Mouse (Mus musculus) adrenal gland, adult 18-20 months (tissue): ENCODE results near the gene Zfp281. TPM values are rescaled to one million over a fixed set of nuclear protein-coding genes. Genes with fewer than 3 reads are reported as not detected.
A peak's percentile ranks its signal among the peaks of the same experiment; 100 is the strongest.

Experiments
- DNase-seq, 2 experiments: peaks; one replicate each; pipeline ENCODE4 v3.0.0; 2021 to 2022; ENCODE audit warnings: low spot score in 2 of 2
- long read RNA-seq, 2 experiments: library from polyadenylated mRNA; stranded (forward); transcript quantifications; one replicate each; pipeline ENCODE4 v2.0.0; 2021
- total RNA-seq, 2 experiments: library from RNA; stranded (reverse); gene quantifications; 1 replicate in 1 of 2; 2 replicates in 1 of 2; pipeline ENCODE4 v1.2.3; 2021

Gene Zfp281
- 10 to 100 TPM; 15.3 to 19.7 TPM for total RNA-seq
- long read RNA-seq, experiment 1, full-length matches to known transcripts, result 20 of 27 reads
- long read RNA-seq, experiment 1, partial matches to known transcripts, result 0 of 27 reads
- long read RNA-seq, experiment 1, other reads (novel, unspliced or antisense), result 7 of 27 reads
- long read RNA-seq, experiment 2, full-length matches to known transcripts, result 29 of 57 reads
- long read RNA-seq, experiment 2, partial matches to known transcripts, result 0 of 57 reads
- long read RNA-seq, experiment 2, other reads (novel, unspliced or antisense), result 28 of 57 reads

- peak; percentile 94 to 96 for DNase-seq
Observed at GRCm38 (mm10) chr1:136624146-136625018, at the start of gene Zfp281. Gene Zfp281, plus strand, starts transcription at chr1:136624901.

GRCm38 (mm10) chr1:136577890-136578663, 46.6 kb upstream of the Zfp281 start:
- DNase-seq, result no peak

GRCm38 (mm10) chr1:136579360-136579759, 45.3 kb upstream of the Zfp281 start:
- no peak for DNase-seq

- DNase-seq, result no peak
Observed at GRCm38 (mm10) chr1:136580266-136580665, 44.4 kb upstream of the Zfp281 start.

GRCm38 (mm10) chr1:136581841-136582240, 42.9 kb upstream of the Zfp281 start:
- no peak for DNase-seq

GRCm38 (mm10) chr1:136587761-136588405, 36.8 kb upstream of the Zfp281 start:
- no peak for DNase-seq

- no peak for DNase-seq
Observed at GRCm38 (mm10) chr1:136588908-136589307, 35.8 kb upstream of the Zfp281 start.

GRCm38 (mm10) chr1:136592741-136593140, 32.0 kb upstream of the Zfp281 start:
- no peak for DNase-seq

GRCm38 (mm10) chr1:136594235-136594850, 30.4 kb upstream of the Zfp281 start:
- no peak for DNase-seq

- DNase-seq, result no peak
Observed at GRCm38 (mm10) chr1:136596821-136597220, 27.9 kb upstream of the Zfp281 start.

GRCm38 (mm10) chr1:136598286-136598685, 26.4 kb upstream of the Zfp281 start:
- DNase-seq, result no peak

- DNase-seq, result no peak
Observed at GRCm38 (mm10) chr1:136600067-136600466, 24.6 kb upstream of the Zfp281 start.

- DNase-seq, result no peak
Observed at GRCm38 (mm10) chr1:136600647-136601345, 23.9 kb upstream of the Zfp281 start.

GRCm38 (mm10) chr1:136601346-136601888, 23.3 kb upstream of the Zfp281 start:
- DNase-seq, result no peak

- no peak for DNase-seq
Observed at GRCm38 (mm10) chr1:136602303-136602702, 22.4 kb upstream of the Zfp281 start.

GRCm38 (mm10) chr1:136604190-136604589, 20.5 kb upstream of the Zfp281 start:
- no peak for DNase-seq

- DNase-seq, result no peak
Observed at GRCm38 (mm10) chr1:136605790-136606189, 18.9 kb upstream of the Zfp281 start.

- no peak for DNase-seq
Observed at GRCm38 (mm10) chr1:136606278-136606677, 18.4 kb upstream of the Zfp281 start.
